Mouse (Mus musculus): ENCODE results near the gene Aup1. TPM values are rescaled to one million over a fixed set of nuclear protein-coding genes. Genes with fewer than 3 reads are reported as not detected.

Aup1 gene
- total RNA-seq, 2 experiments from 2014 or later: 131 to 133 TPM

DNA sequence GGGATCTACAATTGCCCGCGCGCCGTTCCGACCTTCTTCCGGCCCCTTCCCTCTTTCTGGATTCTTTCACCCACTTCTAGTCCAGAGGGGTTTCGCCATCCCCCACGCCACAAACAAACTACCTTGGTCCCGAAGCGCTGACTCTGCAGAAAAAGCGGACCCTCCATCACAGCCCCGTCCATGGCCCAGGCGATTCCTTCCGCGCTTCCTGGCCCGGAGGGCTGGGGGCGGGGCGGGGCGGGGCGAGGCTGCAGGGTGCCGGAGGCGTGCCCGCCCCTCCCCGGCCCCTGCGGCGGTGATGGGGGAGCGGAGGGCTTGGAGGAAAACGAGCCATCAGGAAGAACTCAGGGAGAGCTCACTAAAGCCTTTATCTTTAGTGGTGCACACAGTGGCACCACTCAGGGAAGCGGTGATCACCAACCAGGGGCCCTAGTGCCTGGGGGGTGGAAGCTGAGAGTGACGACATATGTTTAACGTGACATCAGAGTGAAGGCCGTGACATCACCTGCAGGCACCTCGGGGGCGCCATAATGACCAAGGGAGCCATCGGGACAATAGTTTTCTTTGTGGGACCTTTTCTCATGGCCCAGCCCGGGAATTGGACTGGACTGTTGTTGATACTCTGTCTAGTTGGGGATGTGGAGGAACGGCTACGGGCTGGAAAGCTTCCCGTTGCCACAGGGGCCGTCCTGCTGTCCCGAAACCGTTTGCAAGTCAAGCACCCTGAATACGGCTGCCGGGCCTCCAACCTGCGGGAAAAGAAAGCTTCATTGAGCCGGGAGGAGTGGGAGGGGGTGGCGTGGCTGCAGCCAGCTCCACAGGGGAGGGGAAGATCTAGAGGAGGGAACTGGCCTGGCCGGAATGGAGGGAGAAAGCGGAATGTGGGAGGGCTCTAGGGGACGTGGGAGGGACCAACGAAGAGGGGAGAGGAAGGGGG, 20.8 kb upstream of the Aup1 start, which contains the start of the genes Dok1 and Loxl3:
Dok1 (minus strand) TSS at position 223 of the 937 bp plus-strand sequence.
Loxl3 (plus strand) TSS at position 925 of the 937 bp plus-strand sequence.
- peak within 1 kb of the TSS; percentile 60 for H3K4me3 ChIP-seq
- DNase-seq (ENCODE audit: low spot score in 2 of 2): peak in 1 of 2 experiments; percentile 48
- TF ChIP-seq CTCF (conservative IDR thresholded peaks at IDR 0.05): no peak
- H3K27ac ChIP-seq: peak within 1 kb of the TSS; percentile 68

- Histone ChIP-seq H3K27ac (peak overlapping the region; percentile 68), H3K4me3 (peak overlapping the region; percentile 60)
- no peak for TF ChIP-seq CTCF (conservative IDR thresholded peaks at IDR 0.05)
- DNase-seq (ENCODE audit: low spot score in 2 of 2): no peak
Measured at GRCm38 (mm10) chr6:83034463-83035055, 19.8 kb upstream of the Aup1 start.

GRCm38 (mm10) chr6:83037188-83037587, 17.1 kb upstream of the Aup1 start:
- Histone ChIP-seq H3K27ac (no peak overlapping the region), H3K4me3 (no peak overlapping the region)
- DNase-seq (ENCODE audit: low spot score in 2 of 2): no peak
- TF ChIP-seq CTCF (conservative IDR thresholded peaks at IDR 0.05): no peak

GRCm38 (mm10) chr6:83038496-83039012, 15.8 kb upstream of the Aup1 start:
- H3K4me3 ChIP-seq: peak overlapping the region; percentile 33
- H3K27ac ChIP-seq: no peak overlapping the region; the same call in 1 of the 2 replicates
- no peak for TF ChIP-seq CTCF (conservative IDR thresholded peaks at IDR 0.05)
- peak; percentile 84 to 90 for DNase-seq (ENCODE audit: low spot score in 2 of 2)

DNA sequence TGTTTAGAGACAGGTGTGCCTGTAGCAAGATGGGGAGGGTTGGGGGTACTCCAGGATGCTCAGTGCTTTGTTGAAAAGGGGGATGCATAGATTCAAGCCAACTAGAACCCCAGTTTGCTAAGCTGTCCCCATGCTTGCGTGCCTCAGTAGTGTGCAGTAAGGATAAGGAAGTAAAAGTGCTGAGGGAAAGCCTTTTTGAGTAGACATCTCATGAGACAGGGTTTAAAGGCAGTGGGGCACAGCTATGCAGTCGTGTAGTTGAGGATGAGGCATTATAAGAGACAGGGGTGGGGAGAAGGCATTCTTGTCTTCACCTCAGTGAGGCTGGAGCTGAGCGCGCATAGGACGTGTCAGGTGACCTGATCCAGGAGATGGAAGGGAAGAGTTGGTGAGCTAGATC, 13.7 kb upstream of the Aup1 start:
- no peak overlapping the region for H3K4me3 ChIP-seq
- DNase-seq (ENCODE audit: low spot score in 2 of 2): no peak
- TF ChIP-seq CTCF (conservative IDR thresholded peaks at IDR 0.05): no peak
- H3K27ac ChIP-seq: no peak overlapping the region

DNA sequence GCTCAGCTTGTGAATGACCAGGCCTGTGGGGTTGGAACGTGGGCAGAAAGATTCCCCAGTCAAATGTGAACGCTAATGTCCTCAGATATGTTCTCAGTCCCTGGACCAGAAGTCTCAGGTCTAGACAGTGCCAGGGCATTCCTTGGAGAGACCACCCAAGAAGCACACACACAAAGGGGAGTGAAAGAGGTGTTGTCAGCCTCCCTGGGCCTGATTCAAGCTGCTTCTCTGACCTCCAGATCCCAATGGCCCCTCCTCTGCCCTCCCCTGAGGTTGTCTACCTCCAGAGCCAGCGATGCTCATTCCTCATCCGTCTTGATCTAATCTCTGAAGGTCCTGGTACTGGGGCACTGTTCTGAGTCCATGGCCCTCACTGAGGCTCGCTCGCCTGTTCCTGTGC, 10.8 kb upstream of the Aup1 start:
- H3K27ac ChIP-seq: no peak overlapping the region
- no peak for TF ChIP-seq CTCF (conservative IDR thresholded peaks at IDR 0.05)
- DNase-seq (ENCODE audit: low spot score in 2 of 2): no peak
- no peak overlapping the region for H3K4me3 ChIP-seq

DNA sequence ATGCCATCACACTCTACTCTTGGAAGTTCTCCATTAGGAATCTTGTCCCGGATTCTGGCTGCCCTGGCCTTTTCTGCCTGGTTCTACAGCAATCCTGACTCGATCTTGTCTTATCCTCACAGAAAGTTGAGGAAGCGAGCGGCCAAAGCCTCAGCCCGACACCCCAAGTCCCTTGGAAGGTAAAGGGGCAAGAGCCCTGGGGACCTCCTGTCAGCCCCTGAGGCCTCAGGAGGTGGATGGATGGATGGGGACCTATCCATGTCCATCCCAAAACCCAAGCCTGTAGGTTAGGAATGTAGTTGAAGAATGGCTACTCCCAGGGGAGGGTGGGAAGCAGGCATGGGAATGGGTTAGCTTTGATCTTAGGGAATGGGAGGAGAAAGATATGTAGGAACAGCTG, 10.3 kb upstream of the Aup1 start:
- Histone ChIP-seq H3K27ac (no peak overlapping the region), H3K4me3 (no peak overlapping the region)
- TF ChIP-seq CTCF (conservative IDR thresholded peaks at IDR 0.05): no peak
- no peak for DNase-seq (ENCODE audit: low spot score in 2 of 2)

GRCm38 (mm10) chr6:83044742-83045141, 9.6 kb upstream of the Aup1 start:
- TF ChIP-seq CTCF (conservative IDR thresholded peaks at IDR 0.05): no peak
- no peak for DNase-seq (ENCODE audit: low spot score in 2 of 2)
- H3K4me3 ChIP-seq: no peak overlapping the region
- no peak overlapping the region for H3K27ac ChIP-seq

GRCm38 (mm10) chr6:83049367-83049766, 5.0 kb upstream of the Aup1 start:
- Histone ChIP-seq H3K4me3 (no peak overlapping the region), H3K27ac (no peak overlapping the region)
- no peak for TF ChIP-seq CTCF (conservative IDR thresholded peaks at IDR 0.05)
- no peak for DNase-seq (ENCODE audit: low spot score in 2 of 2)

DNA sequence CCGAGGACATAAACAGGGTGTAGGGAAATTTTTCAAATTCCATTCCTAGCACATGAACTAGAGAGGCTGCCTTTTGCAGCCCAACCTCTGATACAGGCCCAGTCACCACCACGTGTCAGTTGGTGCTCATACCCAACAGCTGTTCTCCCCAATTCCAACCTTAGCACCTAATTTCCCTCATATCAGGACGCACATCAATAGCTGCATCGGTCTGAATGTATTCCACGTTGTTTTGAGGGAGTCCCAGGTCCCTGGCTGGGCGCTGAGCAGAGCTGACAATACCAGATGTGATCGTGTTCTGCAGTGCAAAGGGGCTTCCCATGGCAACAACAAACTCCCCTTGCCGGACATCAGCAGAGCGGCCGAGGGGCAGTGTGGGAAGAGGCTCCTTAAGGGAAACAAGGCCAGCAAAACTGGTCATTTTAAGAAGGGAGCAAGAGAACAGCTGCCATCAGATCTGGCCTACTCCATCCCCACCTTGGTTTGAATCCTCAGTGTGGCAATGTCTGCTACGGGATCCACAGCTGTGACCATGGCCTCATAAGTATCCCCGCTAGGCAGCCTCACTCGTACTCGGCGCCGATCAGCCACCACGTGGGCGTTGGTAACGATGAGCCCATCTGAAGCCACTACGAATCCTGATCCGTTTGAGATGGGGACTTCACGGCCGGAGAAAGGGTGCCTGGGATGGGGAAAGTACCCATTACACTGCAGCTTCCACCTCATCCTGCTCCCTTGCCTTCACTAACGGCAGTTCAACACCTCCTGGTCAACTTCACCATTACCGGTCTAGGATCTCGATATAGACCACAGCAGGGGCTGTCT, 973 bp upstream of the Aup1 start:
- H3K27ac ChIP-seq: peak overlapping the region; percentile 95
- TF ChIP-seq CTCF (conservative IDR thresholded peaks at IDR 0.05): no peak
- H3K4me3 ChIP-seq: peak overlapping the region; percentile 91
- DNase-seq (ENCODE audit: low spot score in 2 of 2): no peak

DNA sequence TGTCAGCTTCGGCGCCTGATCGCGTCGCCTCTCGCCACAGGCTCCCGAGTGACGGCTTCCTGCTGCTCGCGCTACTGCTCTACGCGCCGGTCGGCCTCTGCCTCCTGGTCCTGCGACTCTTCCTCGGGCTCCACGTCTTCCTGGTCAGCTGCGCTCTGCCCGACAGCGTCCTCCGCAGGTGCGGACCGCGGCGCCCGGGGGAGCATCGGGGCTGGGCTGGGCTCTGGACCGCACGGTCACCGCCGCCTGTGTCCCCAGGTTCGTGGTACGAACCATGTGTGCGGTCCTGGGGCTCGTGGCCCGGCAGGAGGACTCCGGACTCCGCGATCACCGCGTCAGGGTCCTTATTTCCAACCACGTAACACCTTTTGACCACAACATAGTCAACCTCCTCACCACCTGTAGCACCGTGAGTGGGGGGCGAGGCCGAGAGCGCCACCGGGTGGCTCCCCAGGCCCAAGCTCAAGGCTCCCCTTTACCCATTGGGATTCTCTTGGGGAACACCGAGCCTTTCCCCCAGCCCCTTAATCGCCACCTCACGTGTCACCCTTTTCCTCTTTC, 630 bp downstream of the Aup1 start, which contains the start of gene Htra2:
Htra2 (minus strand) TSS at position 403 of the 561 bp plus-strand sequence.
- DNase-seq (ENCODE audit: low spot score in 2 of 2): peak in 1 of 2 experiments; percentile 48
- Histone ChIP-seq H3K27ac (peak within 1 kb of the TSS; percentile 95), H3K4me3 (peak within 1 kb of the TSS; percentile 91)
- TF ChIP-seq CTCF (conservative IDR thresholded peaks at IDR 0.05): peak; percentile 70

DNA sequence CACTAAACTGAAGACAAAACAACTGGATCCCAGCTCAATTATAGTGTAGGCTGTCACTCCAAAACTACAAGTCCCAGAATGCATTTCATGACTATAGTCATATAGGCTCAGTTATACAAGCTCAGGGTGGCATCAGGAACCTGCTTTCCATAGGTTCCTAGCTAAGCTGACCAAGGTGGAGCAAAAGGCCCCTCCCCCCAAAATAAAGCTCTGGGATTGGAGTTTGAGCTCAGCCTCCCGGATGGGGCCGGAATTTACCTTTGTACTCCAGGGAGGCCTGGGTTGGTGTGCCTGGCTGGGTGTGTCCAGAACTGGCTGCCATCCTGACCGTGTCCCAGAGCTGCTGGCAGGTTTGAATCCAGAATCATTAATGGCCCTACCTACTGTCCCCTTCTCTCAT, 3.5 kb downstream of the Aup1 start, which contains the start of gene Dqx1:
Dqx1 (plus strand) TSS at position 55 of the 400 bp plus-strand sequence.
- no peak for TF ChIP-seq CTCF (conservative IDR thresholded peaks at IDR 0.05)
- Histone ChIP-seq H3K27ac (no peak within 1 kb of the TSS), H3K4me3 (no peak within 1 kb of the TSS)
- no peak for DNase-seq (ENCODE audit: low spot score in 2 of 2)
